Mouse (Mus musculus) MEL (cell line): ENCODE measurements at regions not wholly inside any gene's neighbourhood (a gene's known extent, or its start where the extent isn't known, plus 50 kb on each side); places are given as distances from the start of the nearest gene placed in this dataset.
A peak's percentile ranks its signal among the peaks of the same experiment; 100 is the strongest.

Experiments used
- DNase-seq: peaks from one replicate; pipeline ENCODE4 v3.0.0; 2011; ENCODE audit warnings: low read depth, low spot score
- H3K27ac ChIP-seq: 2 replicates; pipeline ENCODE4 v1.5.1; 2012; ENCODE audit warnings: low read depth, mild to moderate bottlenecking, control low read depth, low read length, moderate library complexity; ENCODE audit not compliant: control insufficient read depth
- H3K27me3 ChIP-seq, 2 experiments: fragments of 150-350 bp in 1 of 2; sonication (generic) in 1 of 2; 2 replicates each; pipeline ENCODE4 v1.6.1; 2012; ENCODE audit warnings: low read length in 2 of 2, mild to moderate bottlenecking in 2 of 2, improper control_type of control experiment in 1 of 2, moderate library complexity in 1 of 2; ENCODE audit not compliant: insufficient read depth in 2 of 2, control insufficient read depth in 1 of 2
- H3K36me3 ChIP-seq, 2 experiments: 2 replicates each; pipeline ENCODE4 v1.6.1; 2012 to 2014; ENCODE audit warnings: low read length in 2 of 2, improper control_type of control experiment in 1 of 2, inconsistent platforms in 1 of 2, mild to moderate bottlenecking in 1 of 2; ENCODE audit not compliant: insufficient read depth in 2 of 2, control insufficient read depth in 1 of 2
- H3K4me1 ChIP-seq, 2 experiments: fragments of 150-350 bp in 1 of 2; sonication (generic) in 1 of 2; 2 replicates each; pipeline ENCODE4 v1.6.1; 2012; ENCODE audit warnings: low read length in 2 of 2, improper control_type of control experiment in 1 of 2, mild to moderate bottlenecking in 1 of 2; ENCODE audit not compliant: insufficient read depth in 2 of 2, control insufficient read depth in 1 of 2
- H3K4me3 ChIP-seq, 2 experiments: fragments of 150-350 bp in 1 of 2; sonication (generic) in 1 of 2; 2 replicates each; pipeline ENCODE4 v1.5.1; 2012; ENCODE audit warnings: low read depth in 2 of 2, low read length in 2 of 2, mild to moderate bottlenecking in 2 of 2, moderate library complexity in 2 of 2, control low read depth in 1 of 2, improper control_type of control experiment in 1 of 2; ENCODE audit not compliant: control insufficient read depth in 1 of 2, insufficient read depth in 1 of 2
- H3K79me2 ChIP-seq: 2 replicates; pipeline ENCODE4 v1.6.1; 2012; ENCODE audit warnings: mild to moderate bottlenecking, low read length, moderate library complexity; ENCODE audit not compliant: control insufficient read depth, poor library complexity, insufficient read depth
- H3K9ac ChIP-seq: 2 replicates; pipeline ENCODE4 v1.6.1; 2012; ENCODE audit warnings: low read depth, mild to moderate bottlenecking, control low read depth, low read length, moderate library complexity; ENCODE audit not compliant: control insufficient read depth, poor library complexity, severe bottlenecking
- H3K9me3 ChIP-seq: fragments of 150-350 bp; sonication (generic); replicated peaks from 2 replicates; pipeline ENCODE4 v1.6.1; 2012; ENCODE audit warnings: mild to moderate bottlenecking, low read length, improper control_type of control experiment, moderate library complexity; ENCODE audit not compliant: insufficient read depth
- BHLHE40 ChIP-seq: IDR thresholded peaks from 2 replicates; pipeline ENCODE4 v1.6.1; 2012; ENCODE audit warnings: low read depth, mild to moderate bottlenecking, inconsistent platforms, low read length, improper control_type of control experiment, borderline replicate concordance
- CHD1 ChIP-seq: IDR thresholded peaks from 2 replicates; pipeline ENCODE4 v1.6.1; 2012; ENCODE audit warnings: low read depth, mild to moderate bottlenecking, inconsistent platforms, low read length, improper control_type of control experiment
- CHD2 ChIP-seq: IDR thresholded peaks from 2 replicates; pipeline ENCODE4 v1.6.1; 2011; ENCODE audit warnings: low read length, improper control_type of control experiment
- CTCF ChIP-seq, 3 experiments: IDR thresholded peaks in 2 of 3; conservative IDR thresholded peaks in 1 of 3; 2 replicates each; pipeline ENCODE4 v1.5.1; 2011 to 2012; ENCODE audit warnings: low read length in 3 of 3, low read depth in 2 of 3, mild to moderate bottlenecking in 2 of 3, improper control_type of control experiment in 1 of 3, inconsistent platforms in 1 of 3, mixed read lengths in 1 of 3, moderate library complexity in 1 of 3; ENCODE audit not compliant: control insufficient read depth in 1 of 3, insufficient read depth in 1 of 3, poor library complexity in 1 of 3, severe bottlenecking in 1 of 3
- E2F4 ChIP-seq: IDR thresholded peaks from 2 replicates; pipeline ENCODE4 v1.6.1; 2011; ENCODE audit warnings: low read depth, low read length, improper control_type of control experiment, borderline replicate concordance
- ELF1 ChIP-seq: IDR thresholded peaks from 2 replicates; pipeline ENCODE4 v1.6.1; 2014; ENCODE audit warnings: low read depth, mild to moderate bottlenecking, inconsistent platforms, low read length, improper control_type of control experiment, moderate library complexity
- ETS1 ChIP-seq: IDR thresholded peaks from 2 replicates; pipeline ENCODE4 v1.6.1; 2012; ENCODE audit warnings: low read depth, mild to moderate bottlenecking, inconsistent platforms, low read length, improper control_type of control experiment, moderate library complexity
- GABPA ChIP-seq: IDR thresholded peaks from 2 replicates; pipeline ENCODE4 v1.6.1; 2012; ENCODE audit warnings: low read depth, mild to moderate bottlenecking, inconsistent platforms, low read length, improper control_type of control experiment, moderate library complexity
- GATA1 ChIP-seq: IDR thresholded peaks from 2 replicates; pipeline ENCODE4 v1.6.1; 2011; ENCODE audit warnings: low read depth, low read length, improper control_type of control experiment
- HCFC1 ChIP-seq: IDR thresholded peaks from 2 replicates; pipeline ENCODE4 v1.6.1; 2012; ENCODE audit warnings: low read depth, mild to moderate bottlenecking, inconsistent platforms, low read length, improper control_type of control experiment, moderate library complexity
- KAT2A ChIP-seq: conservative IDR thresholded peaks from 2 replicates; pipeline ENCODE4 v1.6.1; 2012; ENCODE audit warnings: low read depth, low read length, improper control_type of control experiment, inconsistent platforms
- MAFK ChIP-seq: IDR thresholded peaks from 2 replicates; pipeline ENCODE4 v1.6.1; 2011; ENCODE audit warnings: low read depth, mild to moderate bottlenecking, low read length, improper control_type of control experiment, borderline replicate concordance
- MAX ChIP-seq: IDR thresholded peaks from 2 replicates; pipeline ENCODE4 v1.6.1; 2011; ENCODE audit warnings: low read length, improper control_type of control experiment
- MAZ ChIP-seq: IDR thresholded peaks from 2 replicates; pipeline ENCODE4 v1.6.1; 2012; ENCODE audit warnings: low read depth, mild to moderate bottlenecking, inconsistent platforms, low read length, improper control_type of control experiment
- MXI1 ChIP-seq: IDR thresholded peaks from 2 replicates; pipeline ENCODE4 v1.6.1; 2011; ENCODE audit warnings: mild to moderate bottlenecking, low read depth, low read length, improper control_type of control experiment
- MYB ChIP-seq: IDR thresholded peaks from 2 replicates; pipeline ENCODE4 v1.6.1; 2011; ENCODE audit warnings: mild to moderate bottlenecking, low read depth, low read length, improper control_type of control experiment
- MYC ChIP-seq: IDR thresholded peaks from 2 replicates; pipeline ENCODE4 v1.6.1; 2011; ENCODE audit warnings: low read depth, mild to moderate bottlenecking, low read length, improper control_type of control experiment, moderate library complexity
- NELFE ChIP-seq: IDR thresholded peaks from 2 replicates; pipeline ENCODE4 v1.6.1; 2011; ENCODE audit warnings: low read depth, low read length, improper control_type of control experiment
- NRF1 ChIP-seq: IDR thresholded peaks from 2 replicates; pipeline ENCODE4 v1.6.1; 2014; ENCODE audit warnings: low read depth, mild to moderate bottlenecking, inconsistent platforms, low read length, improper control_type of control experiment, moderate library complexity; ENCODE audit not compliant: poor library complexity, insufficient read depth, severe bottlenecking
- POLR2A ChIP-seq, 2 experiments: IDR thresholded peaks; 2 replicates each; pipeline ENCODE4 v1.6.1; 2011 to 2012; ENCODE audit warnings: low read length in 2 of 2, mild to moderate bottlenecking in 2 of 2, control low read depth in 1 of 2, improper control_type of control experiment in 1 of 2, low read depth in 1 of 2, moderate library complexity in 1 of 2; ENCODE audit not compliant: control insufficient read depth in 1 of 2, insufficient read depth in 1 of 2, poor library complexity in 1 of 2
- POLR2AphosphoS2 ChIP-seq: IDR thresholded peaks from 2 replicates; pipeline ENCODE4 v1.6.1; 2011; ENCODE audit warnings: low read length, improper control_type of control experiment
- POLR2AphosphoS5 ChIP-seq: IDR thresholded peaks from 2 replicates; pipeline ENCODE4 v1.6.1; 2012; ENCODE audit warnings: low read depth, borderline replicate concordance, mild to moderate bottlenecking, inconsistent platforms, low read length, moderate library complexity, mixed read lengths
- RAD21 ChIP-seq: IDR thresholded peaks from 2 replicates; pipeline ENCODE4 v1.6.1; 2011; ENCODE audit warnings: mild to moderate bottlenecking, low read depth, low read length, improper control_type of control experiment
- SIN3A ChIP-seq: IDR thresholded peaks from 2 replicates; pipeline ENCODE4 v1.6.1; 2012; ENCODE audit warnings: low read length, improper control_type of control experiment, inconsistent platforms
- TAL1 ChIP-seq: IDR thresholded peaks from 2 replicates; pipeline ENCODE4 v1.6.1; 2012; ENCODE audit warnings: mild to moderate bottlenecking, inconsistent platforms, low read length, moderate library complexity, mixed read lengths
- TBP ChIP-seq: IDR thresholded peaks from 2 replicates; pipeline ENCODE4 v1.8.0; 2011; ENCODE audit warnings: low read depth, low read length, improper control_type of control experiment
- TCF12 ChIP-seq: IDR thresholded peaks from 2 replicates; pipeline ENCODE4 v1.6.1; 2014; ENCODE audit warnings: low read depth, mild to moderate bottlenecking, inconsistent platforms, low read length, improper control_type of control experiment, moderate library complexity
- USF1 ChIP-seq: IDR thresholded peaks from 2 replicates; pipeline ENCODE4 v1.6.1; 2014; ENCODE audit warnings: low read depth, mild to moderate bottlenecking, inconsistent platforms, low read length, improper control_type of control experiment, moderate library complexity
- USF2 ChIP-seq, 2 experiments: IDR thresholded peaks; 2 replicates each; pipeline ENCODE4 v1.6.1; 2011 to 2012; ENCODE audit warnings: improper control_type of control experiment in 2 of 2, low read length in 2 of 2, borderline replicate concordance in 1 of 2, inconsistent platforms in 1 of 2, low read depth in 1 of 2, mild to moderate bottlenecking in 1 of 2; ENCODE audit not compliant: insufficient read depth in 1 of 2
- ZC3H11A ChIP-seq: IDR thresholded peaks from 2 replicates; pipeline ENCODE4 v1.6.1; 2012; ENCODE audit warnings: low read depth, mild to moderate bottlenecking, inconsistent platforms, low read length, improper control_type of control experiment
- ZKSCAN1 ChIP-seq: IDR thresholded peaks from 2 replicates; pipeline ENCODE4 v1.6.1; 2012; ENCODE audit warnings: low read depth, mild to moderate bottlenecking, inconsistent platforms, low read length, improper control_type of control experiment, moderate library complexity
- ZMIZ1 ChIP-seq: IDR thresholded peaks from 2 replicates; pipeline ENCODE4 v1.6.1; 2012; ENCODE audit warnings: low read depth, mild to moderate bottlenecking, inconsistent platforms, low read length, improper control_type of control experiment, moderate library complexity
- ZNF384 ChIP-seq: IDR thresholded peaks from 2 replicates; pipeline ENCODE4 v1.6.1; 2012; ENCODE audit warnings: low read depth, mild to moderate bottlenecking, inconsistent platforms, low read length, improper control_type of control experiment

GRCm38 (mm10) chr10:43641169-43641945, 63.3 kb downstream of the Cd24a start (continued):
- TF ChIP-seq ZKSCAN1 = peak; percentile 25; the same call in 1 of the 2 replicates
- TF ChIP-seq POLR2AphosphoS2 = no peak
- no peak for TF ChIP-seq TCF12
- TF ChIP-seq ETS1 = peak; percentile 80
- TF ChIP-seq ZC3H11A = 0 out of 2 replicates have a peak, but pooled peaks have one; percentile 7
- 0 out of 2 replicates have a peak, but pooled peaks have one; percentile 11 for TF ChIP-seq HCFC1
- peak; percentile 14; the same call in 1 of the 2 replicates for TF ChIP-seq MYB
- TF ChIP-seq E2F4 = no peak
- TF ChIP-seq BHLHE40 = 0 out of 2 replicates have a peak, but pooled peaks have one; percentile 4

- Histone ChIP-seq H3K4me1 (peaks cover 24 to 49% of the 10 kb centered on the region in 2 experiments), H3K9ac (peak overlapping the region; percentile 67)
- no peak for TF ChIP-seq CHD2
- no peak for TF ChIP-seq HCFC1
- peak; percentile 88 for TF ChIP-seq TAL1
- no peak; the same call in 1 of the 2 replicates for TF ChIP-seq MXI1
- no peak for TF ChIP-seq ZC3H11A
- TF ChIP-seq E2F4 = no peak
- TF ChIP-seq POLR2A (IDR thresholded peaks at IDR 0.05; ENCODE audit: control insufficient read depth in 1 of 2, insufficient read depth in 1 of 2, low read depth in 1 of 2, low read length in 2 of 2, poor library complexity in 1 of 2) = no peak; a peak in 1 of 4 replicates
- no peak for TF ChIP-seq KAT2A
- no peak for TF ChIP-seq MAX
- no peak for TF ChIP-seq NRF1
- TF ChIP-seq POLR2AphosphoS5 = no peak
- TF ChIP-seq RAD21 = no peak
- no peak for TF ChIP-seq POLR2AphosphoS2
- TF ChIP-seq USF1 = no peak
- no peak for TF ChIP-seq NELFE
- TF ChIP-seq ELF1 = no peak
- TF ChIP-seq USF2 (IDR thresholded peaks at IDR 0.05; ENCODE audit: borderline replicate concordance in 1 of 2, insufficient read depth in 1 of 2, low read depth in 1 of 2, low read length in 2 of 2) = no peak
- peak; percentile 82 for TF ChIP-seq GATA1
- TF ChIP-seq MAFK = no peak
- TF ChIP-seq TBP = no peak
- peak; percentile 63; the same call in 1 of the 2 replicates for TF ChIP-seq BHLHE40
- TF ChIP-seq SIN3A = no peak; the same call in 1 of the 2 replicates
- TF ChIP-seq ZKSCAN1 = no peak
- TF ChIP-seq ZMIZ1 = no peak
- TF ChIP-seq MYB = no peak; the same call in 1 of the 2 replicates
- no peak for TF ChIP-seq MYC
- TF ChIP-seq ZNF384 = peak; percentile 62; the same call in 1 of the 2 replicates
- TF ChIP-seq MAZ = 0 out of 2 replicates have a peak, but pooled peaks have one; percentile 41
- TF ChIP-seq GABPA = no peak
- TF ChIP-seq CHD1 = no peak
- TF ChIP-seq CTCF (IDR thresholded peaks at IDR 0.05 in 2 of 3, conservative IDR thresholded peaks at IDR 0.05 in 1 of 3; ENCODE audit: control insufficient read depth in 1 of 3, insufficient read depth in 1 of 3, low read depth in 2 of 3, low read length in 3 of 3, poor library complexity in 1 of 3, severe bottlenecking in 1 of 3) = no peak
Observed at GRCm38 (mm10) chr10:43646326-43646725, 68.2 kb downstream of the Cd24a start.

More at GRCm38 (mm10) chr10:43646326-43646725, 68.2 kb downstream of the Cd24a start:
- DNase-seq = peak; percentile 79
- peak overlapping the region; percentile 95 for H3K27ac ChIP-seq
- peak overlapping the region; percentile 5 to 55 for H3K4me3 ChIP-seq
- H3K9me3 ChIP-seq = no peaks in the 10 kb centered on the region
- no peaks in the 10 kb centered on the region for H3K27me3 ChIP-seq
- peaks cover 0 to 55% of the 10 kb centered on the region in 2 experiments; a peak in 2 of 4 replicates for H3K36me3 ChIP-seq
- peaks cover 5% of the 10 kb centered on the region for H3K79me2 ChIP-seq
